Mouse (Mus musculus): ENCODE measurements around the gene Epyc.

- TF ChIP-seq CEBPB (IDR thresholded peaks at IDR 0.05; ENCODE audit: insufficient read depth, poor library complexity, severe bottlenecking): no peak
- TF ChIP-seq USF1 (IDR thresholded peaks at IDR 0.05; ENCODE audit: low read depth): no peak
- TF ChIP-seq SRF (IDR thresholded peaks at IDR 0.05; ENCODE audit: control insufficient read depth, insufficient read length, low read depth): no peak
- TF ChIP-seq POLR2A (IDR thresholded peaks at IDR 0.05; ENCODE audit: insufficient read length, low read depth): no peak
- no peak for TF ChIP-seq TCF3 (IDR thresholded peaks at IDR 0.05; ENCODE audit: insufficient read length, low read depth)
- no peak for TF ChIP-seq MYOG (IDR thresholded peaks at IDR 0.05; ENCODE audit: control insufficient read depth in 1 of 3, insufficient read depth in 1 of 3, insufficient read length in 2 of 3, low read depth in 2 of 3)
- TF ChIP-seq MAX (IDR thresholded peaks at IDR 0.05; ENCODE audit: low read depth): no peak
- TF ChIP-seq TCF12 (IDR thresholded peaks at IDR 0.05; ENCODE audit: insufficient read depth, poor library complexity, severe bottlenecking): no peak
- no peak for TF ChIP-seq POLR2AphosphoS2 (IDR thresholded peaks at IDR 0.05; ENCODE audit: insufficient read length, low read depth)
- no peak for TF ChIP-seq REST (IDR thresholded peaks at IDR 0.05; ENCODE audit: insufficient read depth, insufficient read length)
- TF ChIP-seq E2F4 (IDR thresholded peaks at IDR 0.05; ENCODE audit: insufficient read depth): no peak
These were observed 43.3 kb downstream of the Epyc start for GRCm38 (mm10) chr10:97687198-97687597.
